Mouse (Mus musculus) heart, adult 8-10 months (tissue): ENCODE results near the gene Tsen2. TPM values are rescaled to one million over a fixed set of nuclear protein-coding genes. Genes with fewer than 3 reads are reported as not detected.

Experiments used
- DNase-seq: peaks from one replicate; pipeline ENCODE4 v3.0.0; 2022; ENCODE audit warnings: low spot score
- total RNA-seq, 4 experiments: library from RNA; stranded (reverse); gene quantifications; 2 replicates each; pipeline ENCODE4 v1.2.4; 2022

Gene Tsen2
- total RNA-seq: 10 to 100 TPM in 1 of 4 experiments, 1 to 10 TPM in 3; 7.5 to 12.0 (median 7.6) TPM

GRCm38 (mm10) chr6:115544442-115544970 lies at the start of gene Tsen2:
Gene Tsen2 (plus strand): TSS chr6:115544664.
- peak; percentile 96 for DNase-seq

- DNase-seq: no peak
Measured at GRCm38 (mm10) chr6:115499540-115499939, 44.9 kb upstream of the Tsen2 start.

GRCm38 (mm10) chr6:115500234-115500633 lies 44.2 kb upstream of the Tsen2 start:
- DNase-seq: no peak

DNA sequence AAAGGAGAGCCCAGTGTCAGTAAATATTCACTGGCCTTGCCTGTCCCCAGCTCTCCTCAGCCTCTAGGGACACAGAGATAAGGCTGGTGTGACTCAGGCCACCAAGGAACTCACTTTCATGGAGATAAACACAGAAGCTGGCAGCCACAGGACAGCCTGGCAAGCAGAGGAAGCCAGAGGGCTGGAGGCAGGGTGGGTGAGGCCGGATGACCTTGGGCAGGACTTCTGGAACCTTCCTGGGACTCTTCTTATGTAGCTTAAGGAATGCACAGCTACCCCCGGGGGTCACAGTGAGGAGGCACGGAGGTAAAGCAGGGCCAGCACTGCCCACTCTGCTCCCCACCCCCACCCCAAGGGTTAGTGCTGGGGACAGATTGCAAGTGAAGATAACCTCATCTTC lies 43.3 kb upstream of the Tsen2 start:
- DNase-seq: no peak

DNA sequence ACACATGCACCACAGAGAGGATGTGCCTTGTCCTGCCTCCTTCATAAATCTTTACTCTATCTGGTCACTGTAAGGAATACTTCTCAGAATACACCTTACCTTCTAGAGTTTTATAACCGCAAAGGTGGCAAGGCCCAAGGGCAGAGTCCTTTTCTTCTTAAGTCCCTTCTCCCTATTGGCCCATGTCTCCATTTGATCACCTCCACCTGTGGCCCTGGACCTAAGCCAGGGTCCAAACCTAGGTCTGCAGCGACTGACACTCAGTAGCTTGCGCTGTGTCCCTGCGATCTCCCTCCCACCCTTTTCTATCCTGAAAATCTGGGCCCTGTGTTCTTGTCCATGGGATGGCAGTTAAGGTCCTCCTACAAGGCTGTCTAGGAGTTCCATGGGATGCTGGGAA lies 41.4 kb upstream of the Tsen2 start:
- DNase-seq: no peak

DNA sequence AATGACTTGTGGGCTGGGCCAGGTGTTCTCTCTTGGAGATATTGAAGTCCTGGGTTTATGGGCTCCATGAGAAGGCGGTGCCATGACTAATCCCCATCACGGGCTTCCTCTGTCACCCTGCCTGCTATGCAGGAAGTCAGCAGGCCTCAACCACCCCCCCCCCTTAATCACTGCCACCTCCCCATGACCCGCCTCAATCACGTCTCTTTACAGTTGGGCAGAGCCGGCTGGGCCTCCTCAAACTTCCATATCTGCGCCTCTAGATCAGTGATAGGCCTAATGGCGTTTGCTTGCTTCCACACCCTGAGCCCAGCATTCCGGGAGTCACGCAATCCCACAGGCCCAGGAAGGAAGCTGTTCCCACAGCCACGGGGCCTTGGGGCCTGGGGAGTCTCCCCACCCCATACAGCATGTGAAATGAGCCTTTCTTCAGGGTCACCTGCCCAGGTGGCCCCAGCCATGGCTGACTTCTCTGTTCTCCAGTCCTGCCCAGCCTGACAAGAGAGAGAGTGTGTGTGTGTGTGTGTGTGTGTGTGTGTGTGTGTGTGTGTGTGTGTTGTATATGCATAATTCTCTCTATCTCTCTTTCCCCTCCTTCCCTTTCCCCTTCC lies 40.8 kb upstream of the Tsen2 start:
- DNase-seq: no peak

DNA sequence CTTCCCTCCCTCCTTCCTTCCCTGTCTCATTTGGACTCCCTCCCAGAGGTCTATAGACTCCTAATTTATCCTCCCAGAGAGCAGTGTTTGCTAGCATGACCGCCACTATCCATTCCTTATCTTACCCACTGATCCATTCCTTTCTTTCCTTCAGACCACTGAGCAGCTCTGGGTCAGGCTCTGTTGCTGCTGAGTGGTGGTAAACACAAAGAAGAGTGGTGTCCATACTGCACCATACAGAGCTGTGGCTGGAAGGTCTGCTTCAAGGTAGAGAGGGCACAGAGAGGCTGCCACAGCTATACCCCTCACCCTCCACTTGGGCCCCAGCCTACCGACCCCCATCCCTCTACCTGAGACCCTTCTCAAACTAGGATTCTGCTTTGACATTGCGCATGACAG lies 40.3 kb upstream of the Tsen2 start:
- no peak for DNase-seq

- DNase-seq: no peak
Measured at GRCm38 (mm10) chr6:115504915-115505314, 39.5 kb upstream of the Tsen2 start.

- DNase-seq: no peak
Measured at GRCm38 (mm10) chr6:115506425-115506824, 38.0 kb upstream of the Tsen2 start.

DNA sequence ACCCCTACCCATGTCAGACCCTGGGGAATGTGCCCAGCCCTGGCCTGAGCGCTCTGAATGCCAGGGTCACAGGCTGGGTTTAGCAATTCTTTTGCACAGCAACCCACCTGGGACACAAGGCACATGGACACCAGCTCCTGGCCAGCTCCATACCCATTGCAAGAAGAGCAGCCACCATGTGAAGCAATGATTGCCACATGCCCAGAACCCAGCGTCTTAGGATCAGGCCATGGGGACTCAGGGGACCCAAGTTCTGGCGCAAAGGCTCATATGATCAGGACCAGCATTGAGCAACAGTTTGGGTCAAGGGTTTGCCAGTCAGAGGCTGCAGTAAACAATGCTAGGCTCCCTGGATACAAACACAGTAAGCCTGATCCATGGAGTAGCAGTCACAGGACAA lies 33.0 kb upstream of the Tsen2 start:
- no peak for DNase-seq

DNA sequence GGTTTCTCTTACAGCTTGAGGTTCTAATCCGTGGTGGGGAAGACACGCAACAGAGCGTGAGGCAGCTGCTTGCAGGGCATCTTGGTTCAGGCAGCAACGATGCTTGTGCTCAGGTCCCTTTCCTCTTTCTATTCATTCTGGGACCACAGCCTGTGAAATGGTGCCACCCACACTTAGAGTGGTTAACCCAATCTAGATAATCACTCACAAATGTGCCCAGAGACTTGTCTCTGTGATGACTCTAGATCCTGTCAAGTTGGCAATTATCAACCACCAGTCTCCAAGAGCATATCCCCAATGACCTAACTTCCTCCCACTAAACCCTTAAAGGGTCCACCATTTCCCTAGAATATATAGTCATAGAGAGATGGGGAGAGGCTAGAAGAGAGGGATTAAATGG lies 31.3 kb upstream of the Tsen2 start:
- no peak for DNase-seq

GRCm38 (mm10) chr6:115517904-115518303 lies 26.6 kb upstream of the Tsen2 start:
- DNase-seq: no peak

GRCm38 (mm10) chr6:115518352-115518751 lies 26.1 kb upstream of the Tsen2 start:
- DNase-seq: no peak

- no peak for DNase-seq
Measured at GRCm38 (mm10) chr6:115519275-115519699, 25.2 kb upstream of the Tsen2 start.

- DNase-seq: no peak
Measured at GRCm38 (mm10) chr6:115521923-115522322, 22.5 kb upstream of the Tsen2 start.

DNA sequence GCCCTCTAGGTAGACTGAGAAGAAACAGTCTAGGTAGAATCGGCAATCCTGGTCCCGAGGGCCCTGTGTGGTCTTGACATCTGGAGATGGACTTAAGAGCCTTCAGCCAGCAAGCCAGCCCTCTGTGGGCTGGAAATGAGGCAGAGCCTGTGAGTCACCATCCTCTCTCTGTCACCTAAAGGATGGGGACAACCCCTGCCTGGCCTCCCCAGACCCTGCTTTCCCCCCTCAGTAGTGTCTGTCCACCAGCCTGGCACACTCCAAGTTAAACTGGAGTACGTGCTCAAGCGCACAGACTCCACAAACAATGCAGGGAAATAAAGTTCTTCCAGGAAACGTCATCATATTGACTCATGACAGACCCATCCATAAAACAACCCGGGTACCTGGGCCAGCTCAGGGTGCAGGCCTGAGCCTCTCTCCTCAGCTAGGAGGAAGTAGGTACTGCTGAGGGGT lies 21.7 kb upstream of the Tsen2 start:
- peak; percentile 57 for DNase-seq

- DNase-seq: peak; percentile 65
Measured at GRCm38 (mm10) chr6:115523201-115523600, 21.3 kb upstream of the Tsen2 start.

DNA sequence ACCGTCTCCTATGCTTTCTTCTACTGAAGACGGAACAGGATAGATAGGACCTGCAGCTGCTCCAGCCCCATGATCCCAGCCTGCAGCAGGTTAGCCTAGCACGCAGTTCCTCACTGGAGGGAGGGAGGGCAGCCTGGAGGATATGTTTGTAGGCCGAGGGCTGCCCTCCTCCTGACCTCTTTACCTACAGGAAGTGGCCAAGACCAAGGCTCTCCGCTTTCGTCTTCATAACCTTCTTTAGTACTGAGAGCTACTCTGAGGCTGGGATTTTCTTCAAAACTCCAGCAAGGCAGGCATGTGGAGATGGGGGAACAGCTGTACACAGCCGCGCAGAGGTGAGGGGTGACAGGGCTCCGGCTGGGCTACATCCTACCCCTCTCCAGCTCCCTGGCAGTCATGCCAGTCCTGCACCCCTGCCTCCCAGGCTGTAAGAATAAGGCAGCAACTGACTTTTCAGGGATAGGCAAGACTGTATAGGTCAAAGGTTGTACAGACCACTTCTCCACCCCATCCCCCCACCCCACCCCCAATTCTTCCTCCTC lies 19.9 kb upstream of the Tsen2 start:
- no peak for DNase-seq

DNA sequence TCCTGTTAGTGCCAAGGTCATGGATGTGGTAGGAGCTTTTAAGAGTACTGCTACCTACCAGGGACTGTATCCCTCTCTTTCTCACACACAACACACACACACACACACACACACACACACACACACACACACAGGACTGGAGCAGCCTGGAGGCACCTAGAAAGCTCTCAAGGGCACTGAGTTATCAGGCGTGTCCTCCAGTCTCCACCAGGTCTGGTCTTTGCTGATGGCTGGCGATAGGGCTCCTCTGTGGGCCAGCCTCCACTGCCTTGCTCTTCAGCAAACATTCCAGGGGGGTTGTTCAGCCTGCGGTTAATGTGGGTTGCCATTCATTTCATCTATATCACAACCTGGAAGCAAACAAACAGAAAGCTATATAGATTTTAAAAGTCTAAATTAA lies 17.0 kb upstream of the Tsen2 start:
- no peak for DNase-seq

- DNase-seq: no peak
Measured at GRCm38 (mm10) chr6:115528372-115528771, 16.1 kb upstream of the Tsen2 start.

GRCm38 (mm10) chr6:115534617-115535016 lies 9.8 kb upstream of the Tsen2 start:
- DNase-seq: peak; percentile 27

- DNase-seq: no peak
Measured at GRCm38 (mm10) chr6:115536169-115536568, 8.3 kb upstream of the Tsen2 start.

GRCm38 (mm10) chr6:115538645-115539429 lies 5.6 kb upstream of the Tsen2 start:
- DNase-seq: peak; percentile 88
